Mouse (Mus musculus): Measurements from ENCODE around the gene Acsm4. TPM values are rescaled to one million over a fixed set of nuclear protein-coding genes. Genes with fewer than 3 reads are reported as not detected.

Gene Acsm4
- total RNA-seq, 2 experiments from 2014 or later, result not detected

DNA sequence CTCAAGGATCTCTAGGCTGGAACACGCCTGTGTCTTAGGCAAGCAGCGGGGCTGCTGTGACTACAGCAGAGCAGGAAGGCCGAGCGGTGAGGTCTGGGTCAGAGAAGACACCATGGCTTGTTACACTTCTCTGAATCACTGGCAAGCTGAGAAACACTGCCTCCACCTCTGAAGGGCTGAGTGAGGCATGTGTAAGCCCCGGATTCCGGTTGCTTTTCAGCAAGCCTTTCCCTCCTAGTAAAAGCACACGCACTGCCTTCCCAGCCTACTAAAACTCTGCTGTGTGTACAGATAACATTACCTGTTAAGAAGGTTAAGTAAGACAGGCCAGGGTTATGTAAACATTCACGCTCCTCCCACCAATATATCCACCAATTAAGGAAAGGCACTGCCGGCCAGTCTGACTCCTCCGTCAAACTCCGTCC is 70.7 kb downstream of the Acsm4 start, which contains the start of gene Acsm3:
Acsm3 (plus strand) TSS at position 397 of the 425 bp plus-strand sequence.
- no peak for ATAC-seq (ENCODE audit: poor library complexity, severe bottlenecking)

DNA sequence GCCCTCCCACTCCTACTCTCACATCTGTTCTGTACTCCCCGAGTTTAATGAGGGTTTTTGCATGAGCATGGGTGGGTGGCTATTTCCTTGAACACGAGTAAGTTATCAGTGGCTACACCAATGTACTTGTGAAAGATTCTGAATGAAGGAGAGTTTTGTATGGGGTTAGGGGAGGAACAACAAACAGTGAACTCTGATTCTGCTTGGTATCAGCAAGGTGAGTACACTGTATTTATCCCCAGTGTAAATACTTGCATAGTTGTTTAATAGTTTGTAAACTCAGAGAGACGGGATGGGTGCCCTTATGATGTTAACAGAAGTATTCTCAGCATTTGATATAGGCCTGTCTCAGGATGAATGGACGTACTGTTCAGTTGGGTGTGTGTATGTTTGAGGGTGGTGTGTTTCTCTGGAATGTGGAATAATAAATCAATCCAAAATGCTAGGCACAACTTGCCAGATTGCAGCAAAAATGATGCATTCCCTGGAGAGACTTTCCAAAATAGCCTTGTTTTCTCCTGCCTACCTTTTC is 72.4 kb downstream of the Acsm4 start:
- no peak for ATAC-seq (ENCODE audit: poor library complexity, severe bottlenecking)

Other genes starting within 250 kb of the Acsm4 start
- gene Gp2, start 230.7 kb upstream of the Acsm4 start, total RNA-seq (2015), result not detected in 2 replicates
- gene Gp2, start 230.7 kb upstream of the Acsm4 start, total RNA-seq (2017), result not detected in 2 replicates
- not detected in 2 replicates for gene Umod, start 210.7 kb upstream of the Acsm4 start, total RNA-seq (2015)
- gene Umod, start 210.7 kb upstream of the Acsm4 start, total RNA-seq (2017), result not detected in 2 replicates
- gene Acsm5, start 170.6 kb upstream of the Acsm4 start, total RNA-seq (2015), result not detected in 2 replicates
- gene Acsm5, start 170.6 kb upstream of the Acsm4 start, total RNA-seq (2017), result not detected in 2 replicates
- not detected in 2 replicates for gene Pdilt, start 166.5 kb upstream of the Acsm4 start, total RNA-seq (2015)
- gene Pdilt, start 166.5 kb upstream of the Acsm4 start, total RNA-seq (2017), result not detected in 2 replicates
- not detected in 2 replicates for gene Acsm2, start 135.7 kb upstream of the Acsm4 start, total RNA-seq (2015)
- not detected in 2 replicates for gene Acsm2, start 135.7 kb upstream of the Acsm4 start, total RNA-seq (2017)
- not detected in 2 replicates for gene Acsm1, start 83.0 kb upstream of the Acsm4 start, total RNA-seq (2015)
- not detected in 2 replicates for gene Acsm1, start 83.0 kb upstream of the Acsm4 start, total RNA-seq (2017)
- 12.7 and 15.1 TPM in 2 replicates for gene Thumpd1, start 30.8 kb downstream of the Acsm4 start, total RNA-seq (2015)
- gene Thumpd1, start 30.8 kb downstream of the Acsm4 start, total RNA-seq (2017), result 36.2 and 38.1 TPM in 2 replicates
- not detected in 2 replicates for gene Acsm3, start 70.9 kb downstream of the Acsm4 start, total RNA-seq (2015)
- gene Acsm3, start 70.9 kb downstream of the Acsm4 start, total RNA-seq (2017), result 0.20 TPM in 1 of 2 replicates, not detected in the other
- gene Rexo5, start 104.0 kb downstream of the Acsm4 start, total RNA-seq (2015), result 23.1 and 31.6 TPM in 2 replicates
- gene Rexo5, start 104.0 kb downstream of the Acsm4 start, total RNA-seq (2017), result 24.5 and 38.9 TPM in 2 replicates
- gene Eri2, start 104.0 kb downstream of the Acsm4 start, total RNA-seq (2015), result 17.0 and 18.0 TPM in 2 replicates
- gene Eri2, start 104.0 kb downstream of the Acsm4 start, total RNA-seq (2017), result 7.6 and 10.2 TPM in 2 replicates
- 7.9 and 11.0 TPM in 2 replicates for gene Lyrm1, start 205.8 kb downstream of the Acsm4 start, total RNA-seq (2015)
- gene Lyrm1, start 205.8 kb downstream of the Acsm4 start, total RNA-seq (2017), result 10.9 and 11.0 TPM in 2 replicates
- 5.1 and 9.5 TPM in 2 replicates for gene Dcun1d3, start 206.3 kb downstream of the Acsm4 start, total RNA-seq (2015)
- 8.7 and 10.9 TPM in 2 replicates for gene Dcun1d3, start 206.3 kb downstream of the Acsm4 start, total RNA-seq (2017)